Mouse (Mus musculus): ENCODE measurements around the gene Nr1d2. TPM values are rescaled to one million over a fixed set of nuclear protein-coding genes. Genes with fewer than 3 reads are reported as not detected.

Nr1d2 gene
- polyA plus RNA-seq, 1 experiment from 2014 or later, result 10.0 TPM

GRCm38 (mm10) chr14:18167041-18167440 lies 71.9 kb downstream of the Nr1d2 start:
- no peak for ATAC-seq (ENCODE audit: extremely low read depth, insufficient number of reproducible peaks, low FRiP score, low TSS enrichment)
- no peaks in the 10 kb centered on the region for H3K27me3 ChIP-seq (replicated peaks)
- no peak overlapping the region for H3K4me2 ChIP-seq
- no peak overlapping the region for H3K4me3 ChIP-seq
- H3K4me1 ChIP-seq, result no peaks in the 10 kb centered on the region
- H3K9ac ChIP-seq, result no peak overlapping the region
- H3K36me3 ChIP-seq, result no peaks in the 10 kb centered on the region
- H3K9me3 ChIP-seq, result no peaks in the 10 kb centered on the region
- no peak overlapping the region for H3K27ac ChIP-seq (replicated peaks)

Small RNAs within 50 kb of the gene (microRNA-seq; reads per million reads assigned to microRNA genes)
- gene Gm44469, result not detected

Other genes with a start within 250 kb of the Nr1d2 start
- 17.1 and 20.5 TPM in 2 replicates for gene Nkiras1, start 32.0 kb upstream of the Nr1d2 start, polyA plus RNA-seq (2015; fragmentation: Nextera tagmentation; extraction: Ambion mirVana)
- 267 and 295 TPM in 2 replicates for gene Rpl15, start 32.3 kb upstream of the Nr1d2 start, polyA plus RNA-seq (2015; fragmentation: Nextera tagmentation; extraction: Ambion mirVana)
- 57.6 and 63.2 TPM in 2 replicates for gene Ube2e1, start 92.7 kb upstream of the Nr1d2 start, polyA plus RNA-seq (2015; fragmentation: Nextera tagmentation; extraction: Ambion mirVana)